Comparison of ENCODE assay signal across 21 mouse cellular contexts in the genomic region with DNA sequence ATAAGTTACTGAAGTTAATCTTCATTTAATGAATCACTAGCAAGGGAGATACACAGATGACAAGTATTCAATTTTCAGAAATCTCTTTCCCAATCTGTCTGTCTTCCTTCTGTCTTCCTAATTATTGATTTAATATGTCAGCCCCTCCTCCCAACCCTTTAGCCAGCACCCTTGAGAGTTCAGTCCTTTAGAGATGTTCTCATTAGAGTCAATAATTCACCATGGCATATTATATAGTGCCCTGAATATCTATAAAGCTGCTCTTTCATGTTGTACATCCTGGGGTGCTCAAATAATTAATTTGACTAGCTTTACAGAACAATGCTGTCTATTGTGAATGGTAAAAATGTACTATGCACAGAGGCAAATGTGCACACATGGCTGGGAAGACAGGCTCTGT.
DNase-seq lines count a peak whose midpoint lies in the region; ATAC-seq lines count a peak whose summit lies in the region.
"Had no signal": no experiment of that assay in that cellular context is flagged by ENCODE, and none has a peak within 500 bp of the region (broad histone marks: within the 10 kb centered on the region; RNA-seq: fewer than 3 reads in every experiment).

No protein-coding gene starts in this region.

- H3K4me2 ChIP-seq in hindbrain, embryonic 13.5 days = no peak overlapping the region
- no peak overlapping the region for H3K4me2 ChIP-seq in neural tube, embryonic 11.5 days (ENCODE audit: low read depth)
- no peak overlapping the region for H3K4me2 ChIP-seq in midbrain, embryonic 15.5 days
- H3K4me2 ChIP-seq: embryonic facial prominence, embryonic 13.5 days; forebrain, embryonic 13.5 days; heart, embryonic 11.5 days; heart, embryonic 15.5 days had no signal

- no peak overlapping the region for H3K9ac ChIP-seq in hindbrain, embryonic 13.5 days
- H3K9ac ChIP-seq in neural tube, embryonic 11.5 days (ENCODE audit: low read length) = no peak overlapping the region
- H3K9ac ChIP-seq in midbrain, embryonic 15.5 days = no peak overlapping the region
- H3K9ac ChIP-seq: embryonic facial prominence, embryonic 13.5 days; forebrain, embryonic 13.5 days; forebrain, postnatal 0 days; heart, embryonic 15.5 days had no signal

- no peak overlapping the region for H3K27ac ChIP-seq in hindbrain, embryonic 13.5 days
- H3K27ac ChIP-seq in hindbrain, embryonic 10.5 days = no peak overlapping the region
- H3K27ac ChIP-seq in neural tube, embryonic 11.5 days (ENCODE audit: low read depth, low read length) = no peak overlapping the region
- H3K27ac ChIP-seq in midbrain, embryonic 15.5 days = no peak overlapping the region
- H3K27ac ChIP-seq: embryonic facial prominence, embryonic 13.5 days; forebrain, embryonic 13.5 days; heart, adult 2 months; heart, embryonic 15.5 days had no signal

- DNase-seq in hindbrain, embryonic 10.5 days (ENCODE audit: low spot score) = no peak
- no peak for DNase-seq in neural tube, embryonic 11.5 days (ENCODE audit: low spot score)
- no peak for DNase-seq in neural tube, embryonic 10.5 days (ENCODE audit: extremely low spot score, low spot score)
- DNase-seq in ovary, adult 18-20 months (ENCODE audit: low spot score) = no peak
- DNase-seq in thymus, postnatal 0 days (ENCODE audit: low spot score) = no peak
- DNase-seq: adrenal gland, postnatal 14 days; cerebellum, adult 18-20 months; cerebellum, adult 9-11 months; cerebellum, postnatal 36 days; forebrain, postnatal 0 days; gastrocnemius, postnatal 14 days; heart, adult 2 months; heart, postnatal 14 days had no signal

- ATAC-seq in hindbrain, embryonic 13.5 days (ENCODE audit: low FRiP score) = 0 out of 2 replicates have a peak, but pooled peaks have one; percentile 28
- 0 out of 2 replicates have a peak, but pooled peaks have one; percentile 46 for ATAC-seq in neural tube, embryonic 11.5 days (ENCODE audit: insufficient read depth, low FRiP score, low TSS enrichment)
- ATAC-seq in midbrain, embryonic 15.5 days (replicated peaks) = 0 out of 2 replicates have a peak, but pooled peaks have one; percentile 45
- ATAC-seq: activated CD4-positive, CD25-positive, alpha-beta regulatory T cell, adult 4 months; forebrain, embryonic 13.5 days; forebrain, postnatal 0 days; Patski had no signal

- H3K4me1 ChIP-seq in hindbrain, embryonic 13.5 days (replicated peaks) = 0 out of 2 replicates have a peak, but pooled peaks cover 3% of the 10 kb centered on the region
- H3K4me1 ChIP-seq in hindbrain, embryonic 10.5 days (replicated peaks) = 0 out of 2 replicates have a peak, but pooled peaks cover 4% of the 10 kb centered on the region
- H3K4me1 ChIP-seq in neural tube, embryonic 11.5 days (ENCODE audit: control insufficient read depth, insufficient read depth, low read length) = no peaks in the 10 kb centered on the region
- no peaks in the 10 kb centered on the region; the same call in 1 of the 2 replicates for H3K4me1 ChIP-seq in midbrain, embryonic 15.5 days
- H3K4me1 ChIP-seq: embryonic facial prominence, embryonic 13.5 days; forebrain, embryonic 13.5 days; heart, embryonic 15.5 days had no signal

- H3K4me3 ChIP-seq in hindbrain, embryonic 13.5 days = no peak overlapping the region
- H3K4me3 ChIP-seq in hindbrain, embryonic 10.5 days = no peak overlapping the region
- no peak overlapping the region for H3K4me3 ChIP-seq in neural tube, embryonic 11.5 days (ENCODE audit: low read depth, low read length)
- H3K4me3 ChIP-seq in midbrain, embryonic 15.5 days = no peak overlapping the region
- H3K4me3 ChIP-seq: embryonic facial prominence, embryonic 13.5 days; forebrain, embryonic 13.5 days; heart, adult 2 months; heart, embryonic 15.5 days had no signal

- 0 out of 2 replicates have a peak, but pooled peaks cover 4% of the 10 kb centered on the region for H3K27me3 ChIP-seq in hindbrain, embryonic 13.5 days
- H3K27me3 ChIP-seq in hindbrain, embryonic 10.5 days (ENCODE audit: insufficient read depth, poor library complexity, severe bottlenecking) = no peaks in the 10 kb centered on the region
- no peaks in the 10 kb centered on the region for H3K27me3 ChIP-seq in neural tube, embryonic 11.5 days (ENCODE audit: control insufficient read depth, insufficient read depth, low read length)
- H3K27me3 ChIP-seq in midbrain, embryonic 15.5 days (replicated peaks) = no peaks in the 10 kb centered on the region
- H3K27me3 ChIP-seq: embryonic facial prominence, embryonic 13.5 days; forebrain, embryonic 13.5 days; heart, embryonic 15.5 days had no signal

- no peaks in the 10 kb centered on the region for H3K36me3 ChIP-seq in hindbrain, embryonic 13.5 days
- no peaks in the 10 kb centered on the region for H3K36me3 ChIP-seq in hindbrain, embryonic 10.5 days
- H3K36me3 ChIP-seq in neural tube, embryonic 11.5 days (ENCODE audit: control insufficient read depth, insufficient read depth, low read length) = no peaks in the 10 kb centered on the region
- no peaks in the 10 kb centered on the region for H3K36me3 ChIP-seq in midbrain, embryonic 15.5 days (replicated peaks)
- H3K36me3 ChIP-seq: embryonic facial prominence, embryonic 13.5 days; heart, embryonic 15.5 days had no signal

- no peaks in the 10 kb centered on the region for H3K9me3 ChIP-seq in hindbrain, embryonic 13.5 days
- no peaks in the 10 kb centered on the region for H3K9me3 ChIP-seq in hindbrain, embryonic 10.5 days
- no peaks in the 10 kb centered on the region for H3K9me3 ChIP-seq in neural tube, embryonic 11.5 days (ENCODE audit: control insufficient read depth, low read length)
- H3K9me3 ChIP-seq in midbrain, embryonic 15.5 days = no peaks in the 10 kb centered on the region
- H3K9me3 ChIP-seq: embryonic facial prominence, embryonic 13.5 days; forebrain, embryonic 13.5 days; heart, embryonic 15.5 days had no signal
